Mouse (Mus musculus) B cell, adult 2 months (primary cell): ENCODE data around the gene Pard3b.

Source experiments
- DNase-seq, 2 experiments: peaks; one replicate each; pipeline ENCODE4 v3.0.0; 2022

The Pard3b gene

GRCm38 (mm10) chr1:61928131-61928761, 289.6 kb downstream of the Pard3b start:
- peak; percentile 7 to 18 for DNase-seq

GRCm38 (mm10) chr1:61933574-61933973, 294.9 kb downstream of the Pard3b start:
- peak in 1 of 2 experiments; percentile 11 for DNase-seq

- no peak for DNase-seq
Observed at GRCm38 (mm10) chr1:61934760-61935159, 296.1 kb downstream of the Pard3b start.

- DNase-seq: no peak
Observed at GRCm38 (mm10) chr1:61939882-61940281, 301.3 kb downstream of the Pard3b start.

- DNase-seq: no peak
Observed at GRCm38 (mm10) chr1:61961533-61961932, 322.9 kb downstream of the Pard3b start.

- no peak for DNase-seq
Observed at GRCm38 (mm10) chr1:61962571-61962970, 323.9 kb downstream of the Pard3b start.

- peak; percentile 41 to 47 for DNase-seq
Observed at GRCm38 (mm10) chr1:61967124-61967523, 328.5 kb downstream of the Pard3b start.

- no peak for DNase-seq
Observed at GRCm38 (mm10) chr1:61967807-61968206, 329.2 kb downstream of the Pard3b start.

- no peak for DNase-seq
Observed at GRCm38 (mm10) chr1:61997711-61998110, 359.1 kb downstream of the Pard3b start.

GRCm38 (mm10) chr1:62008811-62009210, 370.2 kb downstream of the Pard3b start:
- no peak for DNase-seq

- DNase-seq: no peak
Observed at GRCm38 (mm10) chr1:62011712-62012111, 373.1 kb downstream of the Pard3b start.

- DNase-seq: no peak
Observed at GRCm38 (mm10) chr1:62016536-62017300, 378.1 kb downstream of the Pard3b start.

GRCm38 (mm10) chr1:62018276-62018675, 379.7 kb downstream of the Pard3b start:
- no peak for DNase-seq

GRCm38 (mm10) chr1:62019743-62020142, 381.1 kb downstream of the Pard3b start:
- no peak for DNase-seq

GRCm38 (mm10) chr1:62041718-62042117, 403.1 kb downstream of the Pard3b start:
- no peak for DNase-seq

GRCm38 (mm10) chr1:62048592-62048991, 410.0 kb downstream of the Pard3b start:
- DNase-seq: no peak

GRCm38 (mm10) chr1:62051186-62051825, 412.7 kb downstream of the Pard3b start:
- DNase-seq: no peak

- DNase-seq: no peak
Observed at GRCm38 (mm10) chr1:62053167-62053638, 414.6 kb downstream of the Pard3b start.

- DNase-seq: no peak
Observed at GRCm38 (mm10) chr1:62055280-62055679, 416.7 kb downstream of the Pard3b start.

GRCm38 (mm10) chr1:62070617-62071016, 432.0 kb downstream of the Pard3b start:
- DNase-seq: no peak

GRCm38 (mm10) chr1:62071139-62071538, 432.5 kb downstream of the Pard3b start:
- DNase-seq: no peak

- DNase-seq: no peak
Observed at GRCm38 (mm10) chr1:62076171-62076570, 437.5 kb downstream of the Pard3b start.

GRCm38 (mm10) chr1:62081129-62081528, 442.5 kb downstream of the Pard3b start:
- no peak for DNase-seq

GRCm38 (mm10) chr1:62085995-62086394, 447.4 kb downstream of the Pard3b start:
- DNase-seq: no peak
